In genomic region chr11:7697591-7697990, GRCm38 (mm10) we compare ENCODE assay signal across 27 mouse cellular contexts.
"Had no signal": no experiment of that assay in that cellular context is flagged by ENCODE, and none has a peak within 500 bp of the region (broad histone marks: within the 10 kb centered on the region; RNA-seq: fewer than 3 reads in every experiment).

No protein-coding gene starts in this region.

- H3K36me3 ChIP-seq: heart, embryonic 13.5 days; heart, embryonic 15.5 days; hindbrain, embryonic 12.5 days; hindbrain, embryonic 15.5 days; kidney, embryonic 15.5 days; limb, embryonic 12.5 days; limb, embryonic 15.5 days; liver, embryonic 12.5 days had no signal

- H3K4me2 ChIP-seq: heart, embryonic 11.5 days; heart, embryonic 13.5 days; heart, embryonic 15.5 days; hindbrain, embryonic 12.5 days; hindbrain, embryonic 15.5 days; kidney, embryonic 15.5 days; limb, embryonic 12.5 days; limb, embryonic 15.5 days; liver, embryonic 12.5 days had no signal

- H3K9ac ChIP-seq: heart, embryonic 13.5 days; heart, embryonic 15.5 days; hindbrain, embryonic 12.5 days; hindbrain, embryonic 15.5 days; kidney, embryonic 15.5 days; limb, embryonic 12.5 days; limb, embryonic 15.5 days; liver, embryonic 12.5 days; liver, embryonic 14.5 days had no signal

- H3K4me1 ChIP-seq: heart, embryonic 13.5 days; heart, embryonic 15.5 days; hindbrain, embryonic 12.5 days; hindbrain, embryonic 15.5 days; kidney, embryonic 15.5 days; limb, embryonic 12.5 days; limb, embryonic 15.5 days; liver, embryonic 12.5 days had no signal

- ATAC-seq: hindbrain, postnatal 0 days; intestine, embryonic 16.5 days; liver, embryonic 12.5 days had no signal

- DNase-seq: gastrocnemius, postnatal 14 days; gastrocnemius, postnatal 36 days; heart, adult 11 months; heart, adult 2 months; heart, postnatal 14 days; heart, postnatal 36 days; kidney, adult 11 months; kidney, adult 2 months; kidney, adult 9 months; kidney, postnatal 14 days; kidney, postnatal 36 days; layer of hippocampus, adult 9-11 months; layer of hippocampus, postnatal 36 days; left cerebral cortex, postnatal 4 days had no signal

- H3K27me3 ChIP-seq: heart, embryonic 13.5 days; heart, embryonic 15.5 days; hindbrain, embryonic 12.5 days; hindbrain, embryonic 15.5 days; kidney, embryonic 15.5 days; limb, embryonic 12.5 days; limb, embryonic 15.5 days; liver, embryonic 12.5 days had no signal

- H3K9me3 ChIP-seq: heart, embryonic 13.5 days; heart, embryonic 15.5 days; hindbrain, embryonic 12.5 days; hindbrain, embryonic 15.5 days; kidney, embryonic 15.5 days; limb, embryonic 12.5 days; limb, embryonic 15.5 days had no signal

- H3K27ac ChIP-seq: heart, adult 2 months; heart, embryonic 13.5 days; heart, embryonic 15.5 days; hindbrain, embryonic 12.5 days; hindbrain, embryonic 15.5 days; hindbrain, postnatal 0 days; kidney, embryonic 15.5 days; kidney, postnatal 0 days; limb, embryonic 12.5 days; limb, embryonic 15.5 days; liver, embryonic 12.5 days; liver, embryonic 14.5 days had no signal

- H3K4me3 ChIP-seq: heart, adult 2 months; heart, embryonic 13.5 days; heart, embryonic 15.5 days; hindbrain, embryonic 12.5 days; hindbrain, embryonic 15.5 days; kidney, embryonic 15.5 days; limb, embryonic 12.5 days; limb, embryonic 15.5 days; liver, embryonic 12.5 days had no signal
